Mouse (Mus musculus) monocyte, adult 2 months (primary cell): ENCODE results near the gene Bcar3.

ENCODE experiments used
- DNase-seq, 2 experiments: peaks; one replicate each; pipeline ENCODE4 v3.0.0; 2022; ENCODE audit warnings: low spot score in 2 of 2, low read depth in 1 of 2

Bcar3 gene

DNA sequence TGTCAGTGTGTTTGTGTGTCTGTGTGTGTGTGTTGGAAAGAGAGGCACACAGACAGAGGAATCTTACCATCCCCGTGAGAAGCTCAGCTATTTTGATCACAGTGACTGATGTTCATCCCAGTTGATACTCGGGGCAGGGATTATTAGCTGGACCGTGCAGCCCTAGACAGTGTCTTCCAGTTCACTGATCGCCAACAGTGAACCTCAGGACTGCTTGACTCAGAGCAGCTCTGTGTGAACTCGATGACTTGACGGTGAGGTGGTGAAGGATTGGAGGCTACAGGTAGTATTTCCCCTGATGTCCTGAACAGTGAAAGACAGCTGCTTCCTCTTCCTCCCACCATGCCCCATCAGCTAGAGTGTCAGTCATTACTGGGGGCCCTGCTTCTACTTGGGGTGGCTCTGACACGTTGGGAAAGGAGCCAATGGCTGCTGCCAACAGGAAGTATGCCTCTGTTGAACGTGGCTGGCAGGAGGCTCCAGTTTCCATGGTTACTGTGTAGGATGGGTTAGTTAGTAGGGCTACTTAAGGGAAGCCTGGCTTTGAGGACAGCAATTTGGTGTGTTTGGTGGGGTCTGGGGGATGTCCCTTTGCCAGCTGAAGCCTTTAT is 186.2 kb downstream of the Bcar3 start:
- DNase-seq: no peak

DNA sequence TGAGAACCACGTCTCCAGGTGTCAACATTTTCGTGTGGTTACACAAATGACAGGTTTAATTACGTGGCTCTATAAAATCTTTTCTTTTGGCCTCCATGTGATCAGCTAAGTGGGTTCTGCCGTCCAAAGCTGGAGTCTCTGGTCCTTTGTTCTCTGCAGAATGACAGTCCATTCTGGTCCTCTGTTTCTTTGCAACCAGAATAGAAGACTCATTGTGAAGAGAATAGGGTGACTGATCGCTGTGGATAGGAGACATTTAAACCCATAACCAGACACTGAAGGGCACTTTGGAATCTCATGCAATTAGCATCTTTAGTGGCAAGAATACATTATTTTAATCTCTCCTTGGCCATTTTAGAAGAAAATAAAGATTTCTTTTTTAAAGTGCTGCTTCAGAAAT is 187.1 kb downstream of the Bcar3 start:
- no peak for DNase-seq

DNA sequence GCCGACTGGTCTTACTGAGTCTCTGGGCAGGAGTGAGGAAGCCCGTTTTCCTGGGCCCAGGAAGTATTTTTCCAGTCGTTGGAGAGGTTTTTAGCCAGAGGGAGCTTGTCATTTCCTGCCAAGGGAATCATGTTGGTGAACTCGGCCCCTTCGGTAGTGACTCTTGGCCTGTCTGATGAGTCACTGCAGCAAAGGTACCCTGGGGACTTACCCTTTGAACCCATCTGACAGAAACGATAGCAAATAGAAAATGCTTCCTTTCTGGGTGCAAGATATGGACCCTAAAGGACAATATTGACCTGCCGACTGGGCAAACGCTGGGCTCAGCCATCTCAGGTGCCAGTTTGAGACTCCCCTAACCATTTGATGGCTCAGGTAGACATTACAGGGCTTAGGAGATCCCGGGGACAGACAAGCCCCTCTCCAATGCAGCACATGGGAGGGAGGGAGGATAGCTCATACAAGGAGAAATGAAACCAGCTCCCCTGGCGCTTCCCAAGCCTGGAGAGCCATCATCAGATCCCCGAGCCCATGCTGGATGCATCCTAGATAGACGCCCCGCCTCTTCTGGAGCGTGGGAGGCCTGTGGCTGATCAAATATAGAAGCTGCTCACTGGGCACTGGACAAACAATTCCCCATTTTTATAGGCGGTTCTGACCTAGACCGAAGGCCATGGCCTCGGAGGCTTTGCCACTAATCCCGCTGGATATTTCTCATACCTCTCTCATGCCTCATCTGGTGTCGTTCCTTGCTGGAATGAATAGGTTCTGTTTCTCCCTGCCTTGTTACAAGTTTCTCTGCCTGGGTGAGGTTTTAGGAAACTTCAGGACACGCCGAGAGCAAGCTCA is 188.2 kb downstream of the Bcar3 start:
- no peak for DNase-seq

DNA sequence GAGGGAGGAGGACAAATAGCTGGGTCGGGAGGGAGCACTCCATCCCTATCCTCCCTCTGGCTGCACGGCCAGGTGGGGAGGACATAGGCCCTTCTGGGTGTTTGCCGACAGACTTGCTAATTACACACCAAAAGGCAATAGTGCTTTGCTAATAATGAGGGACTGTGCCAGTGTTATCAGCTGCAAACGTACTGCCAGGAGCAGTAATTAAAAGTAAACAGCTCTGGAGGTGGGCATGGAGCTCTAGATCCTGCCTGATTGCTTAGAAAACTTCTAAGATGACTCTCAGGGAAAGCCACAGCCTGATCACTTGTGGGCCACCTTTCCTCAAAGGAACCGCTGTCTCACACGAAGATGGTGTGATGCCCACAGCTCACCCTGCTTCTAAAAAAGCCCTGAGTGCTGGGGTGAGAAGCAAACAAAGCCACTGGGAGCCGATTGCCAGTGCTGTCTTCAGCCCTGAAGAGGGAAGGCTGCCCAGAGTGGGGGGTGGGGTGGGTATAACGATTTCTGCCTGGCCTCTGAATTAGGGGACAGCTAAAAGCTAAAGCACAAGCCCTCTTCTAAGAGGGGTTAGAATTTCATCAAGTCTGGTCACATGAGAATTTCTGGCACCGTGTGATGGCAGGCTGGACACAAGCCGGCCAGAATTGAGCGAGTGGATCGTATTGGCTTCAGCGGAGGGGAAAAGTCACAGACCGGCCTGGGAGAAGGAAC is 189.3 kb downstream of the Bcar3 start:
- no peak for DNase-seq

DNA sequence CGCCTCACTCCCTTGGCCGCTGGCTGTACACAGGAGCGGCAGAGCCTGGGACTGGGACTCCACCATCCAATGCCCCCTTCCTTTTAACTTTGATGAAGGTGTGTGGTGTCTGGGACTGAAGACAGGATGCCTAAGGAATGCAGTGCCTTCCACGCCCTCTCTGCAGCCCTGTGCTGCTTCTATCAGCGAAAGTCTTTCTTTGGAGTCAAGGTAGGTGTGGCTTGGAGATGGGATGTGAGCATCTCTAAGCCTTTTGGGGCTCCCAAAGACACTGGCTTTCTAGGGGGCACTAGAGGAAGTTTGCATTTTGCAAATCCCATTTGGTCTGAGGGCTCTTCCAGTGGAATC is 189.8 kb downstream of the Bcar3 start:
- DNase-seq: no peak

DNA sequence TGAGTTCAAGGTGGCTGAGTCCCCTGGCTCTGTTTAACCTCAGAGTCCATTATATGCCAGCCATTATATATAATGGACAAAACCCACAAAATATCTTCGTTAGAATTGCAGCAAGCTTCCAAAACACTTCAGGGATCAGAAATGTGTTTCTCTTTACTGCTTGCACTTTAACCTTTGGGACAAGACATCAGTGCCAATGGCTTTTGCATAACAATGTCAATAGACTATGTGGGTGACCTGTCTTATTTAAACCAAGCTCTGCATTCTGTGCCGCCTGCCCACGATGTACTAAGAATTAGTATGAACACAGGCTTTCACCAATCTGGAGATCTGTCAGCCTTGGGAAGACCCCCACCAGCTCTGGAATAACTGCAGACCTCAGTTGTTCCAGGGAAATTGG is 190.4 kb downstream of the Bcar3 start:
- no peak for DNase-seq

DNA sequence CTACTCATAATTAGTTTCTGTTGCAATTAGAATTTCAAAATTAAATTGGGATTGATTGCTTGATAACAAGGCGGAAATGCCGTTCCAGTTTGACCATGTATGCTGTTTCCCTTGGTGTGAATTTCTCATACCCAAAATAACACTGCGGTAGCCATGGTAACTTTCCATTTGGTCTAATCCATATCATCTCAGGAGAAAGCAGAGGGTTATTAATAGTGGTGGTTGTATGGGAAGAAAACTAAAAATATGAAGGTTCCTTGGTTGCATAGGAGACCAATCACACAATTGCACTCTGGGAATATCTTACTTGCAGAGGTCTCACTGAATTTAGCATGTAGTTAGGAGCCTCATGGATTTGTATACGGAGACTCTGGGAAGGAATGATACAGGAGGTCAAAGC is 191.8 kb downstream of the Bcar3 start:
- DNase-seq: no peak

DNA sequence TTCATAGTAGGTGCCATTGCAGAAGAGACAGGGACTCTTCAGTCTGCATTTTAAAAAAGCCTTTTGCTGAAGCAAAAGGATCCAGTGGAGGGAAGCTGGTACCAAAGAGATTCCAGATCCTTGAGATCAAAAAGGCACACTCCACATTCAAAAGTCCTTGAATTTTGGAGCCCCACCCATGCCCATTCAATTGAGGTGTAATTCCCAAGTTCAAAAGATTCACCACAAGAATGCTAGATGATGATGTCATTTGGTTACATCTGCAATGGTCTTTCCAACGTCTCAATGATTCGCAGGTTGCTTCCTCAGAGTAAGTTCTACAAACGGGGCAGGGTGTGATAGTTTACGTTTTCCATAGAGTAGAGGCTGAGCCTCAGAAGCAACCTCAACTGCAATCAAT is 192.3 kb downstream of the Bcar3 start:
- DNase-seq: no peak

DNA sequence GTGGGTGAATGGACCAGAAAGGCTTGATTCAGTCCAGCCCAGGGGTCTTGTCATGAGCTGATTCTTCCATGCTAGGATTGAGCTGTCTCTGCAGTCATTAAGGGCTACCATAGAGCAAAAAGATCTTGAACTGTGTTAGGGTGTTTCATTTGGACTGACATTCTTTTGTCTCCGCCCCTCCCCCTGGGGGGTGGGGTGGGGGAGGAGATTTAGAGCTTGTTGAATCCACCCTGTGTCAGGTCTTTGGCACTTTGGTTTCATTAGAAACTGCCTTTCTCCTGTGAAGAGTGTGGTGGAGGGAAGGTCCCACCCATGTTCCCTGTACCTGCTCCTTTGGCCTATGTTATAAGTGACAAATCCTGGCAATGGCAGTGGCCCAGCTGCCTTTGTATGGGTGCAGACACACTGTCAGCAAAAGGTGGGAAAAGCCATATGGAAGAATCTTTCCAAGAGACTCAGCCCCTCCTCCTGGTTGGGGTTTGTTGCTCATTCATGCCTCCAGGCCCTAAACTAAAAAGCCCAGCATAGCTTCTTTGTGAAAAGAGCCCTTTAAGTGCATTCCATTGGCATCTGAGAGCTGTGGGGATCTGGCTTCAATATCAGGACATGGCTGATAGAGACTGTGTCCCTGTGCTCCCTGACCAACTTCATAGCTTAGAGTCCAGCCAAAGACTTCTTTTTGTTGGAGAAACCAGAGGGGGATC is 194.3 kb downstream of the Bcar3 start:
- DNase-seq: no peak

DNA sequence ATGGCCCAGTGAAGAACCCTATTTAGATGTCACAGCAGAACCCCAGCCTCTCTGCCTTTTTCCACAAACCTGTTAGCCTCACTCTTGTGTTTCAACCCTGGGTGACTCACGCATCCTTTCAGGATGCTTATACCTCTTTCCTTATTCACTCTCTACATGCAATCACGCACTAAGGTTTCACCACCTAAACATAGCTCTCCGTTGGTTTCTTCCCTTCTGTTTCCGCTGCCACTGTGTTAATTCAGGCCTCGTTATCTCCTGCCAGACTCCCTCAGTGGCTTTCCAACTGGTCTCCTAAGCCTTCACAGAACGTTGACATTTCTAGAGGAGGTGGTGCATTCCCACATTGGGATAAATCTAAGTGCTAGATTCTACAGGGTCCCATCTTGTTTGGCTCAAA is 196.6 kb downstream of the Bcar3 start:
- DNase-seq: no peak

DNA sequence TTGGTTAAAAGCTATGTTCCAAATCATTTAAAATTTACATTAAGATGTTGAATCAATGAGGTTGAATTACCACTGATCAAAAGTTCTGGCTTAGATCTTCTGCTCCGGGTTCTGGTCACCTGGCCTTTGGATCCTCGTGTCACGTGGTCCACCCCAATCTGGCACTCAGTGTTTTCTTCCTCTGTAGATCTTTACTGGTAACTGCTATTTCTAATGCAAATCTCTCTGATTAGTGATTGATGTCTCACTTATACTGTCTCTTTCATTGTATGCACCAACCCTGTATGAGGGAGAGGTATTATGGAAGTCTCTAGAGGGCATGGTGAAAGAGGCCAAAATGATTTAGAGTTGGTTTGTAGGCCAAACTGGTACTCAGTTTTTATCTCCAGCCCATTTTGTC is 198.1 kb downstream of the Bcar3 start:
- DNase-seq: no peak

DNA sequence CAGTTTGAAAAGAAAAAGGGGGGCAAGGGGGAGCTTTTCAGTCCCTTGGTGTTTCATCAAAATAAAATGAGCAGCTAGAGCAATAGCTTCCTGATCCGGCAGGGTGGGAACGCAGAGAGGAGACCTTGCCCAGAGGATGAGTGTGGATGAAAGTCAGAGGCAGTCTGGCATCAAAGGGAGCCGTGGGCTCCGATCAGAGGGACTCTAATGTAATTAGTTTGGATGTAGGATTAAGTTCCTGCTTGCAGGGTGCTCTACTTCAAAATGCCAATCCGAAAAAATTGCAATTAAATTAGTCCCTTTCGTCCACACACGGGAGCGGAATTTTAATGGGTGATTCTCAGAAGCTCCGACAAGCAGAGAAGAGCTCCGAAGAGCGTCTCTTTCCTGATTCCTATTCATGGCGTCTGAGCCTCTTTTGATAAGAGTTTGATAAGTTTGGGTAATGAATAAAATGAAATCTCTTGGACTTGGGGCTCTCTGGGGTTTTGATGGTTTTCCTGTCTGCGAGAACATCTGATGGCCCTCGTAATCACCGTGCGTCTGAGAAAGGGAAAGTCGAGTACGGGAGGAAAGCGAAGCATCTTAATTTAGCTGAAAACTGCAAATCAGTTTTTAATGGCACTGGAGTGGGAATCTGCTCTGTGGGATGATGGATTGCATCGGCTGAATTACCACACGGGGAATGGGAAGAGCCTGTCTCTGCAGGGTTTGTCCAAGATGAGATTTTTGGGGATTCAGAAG is 199.1 kb downstream of the Bcar3 start:
- DNase-seq: no peak

DNA sequence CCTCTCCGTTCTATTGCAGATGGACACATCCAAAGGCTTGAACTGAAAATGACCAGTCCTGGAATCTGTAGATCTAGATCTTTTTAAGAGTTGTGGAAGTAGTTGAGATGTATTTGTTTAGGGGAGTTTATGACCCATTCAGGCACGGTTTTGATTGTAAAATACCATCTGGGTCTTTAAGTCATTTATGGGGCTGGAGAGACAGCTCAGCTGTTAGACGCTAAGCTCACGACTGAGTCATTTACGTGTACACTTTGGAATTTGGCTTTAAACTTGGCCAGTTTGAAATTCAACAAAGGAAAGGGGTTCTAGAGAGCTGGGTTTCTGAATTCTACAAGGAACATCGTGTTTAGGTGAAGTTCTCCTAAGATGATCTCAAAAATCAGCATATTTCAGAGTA is 200.8 kb downstream of the Bcar3 start:
- no peak for DNase-seq

DNA sequence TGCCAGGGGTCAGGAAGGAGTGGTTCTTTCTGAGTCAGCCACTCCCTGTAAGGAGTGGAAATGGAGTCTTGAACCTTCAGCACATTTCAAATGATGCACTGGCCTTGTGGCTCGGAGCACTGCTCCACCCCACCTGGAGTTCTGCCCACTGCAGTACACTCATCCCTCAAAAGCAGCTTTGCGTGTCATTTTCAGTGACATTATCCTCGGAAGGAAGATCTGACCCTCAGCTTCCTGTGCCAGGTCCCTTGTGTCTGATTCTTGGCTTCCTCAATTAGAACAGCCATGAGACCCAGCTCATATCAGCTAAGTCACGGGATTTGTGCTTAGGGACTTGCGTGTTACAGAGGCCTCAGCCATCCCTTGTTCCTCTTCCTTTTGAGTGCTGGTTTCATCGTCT is 203.9 kb downstream of the Bcar3 start:
- no peak for DNase-seq

DNA sequence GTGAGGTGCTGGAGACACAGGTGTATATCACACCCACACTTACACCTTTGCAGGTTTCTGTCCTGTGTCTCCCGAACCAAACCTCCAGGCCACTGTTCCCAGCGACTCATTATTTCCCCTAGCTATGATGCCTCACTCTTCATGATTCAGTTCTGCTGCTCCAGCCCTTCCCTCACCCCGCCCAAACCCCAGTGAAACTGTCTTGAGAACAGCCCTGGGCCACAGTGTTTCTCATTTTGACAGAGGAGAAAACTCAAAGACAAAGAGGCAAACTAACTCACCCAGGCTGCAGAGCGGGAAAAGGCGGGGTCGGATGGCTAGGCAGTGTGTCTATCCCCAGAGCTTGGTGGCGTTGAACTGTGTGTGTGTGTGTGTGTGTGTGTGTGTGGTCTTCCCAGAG is 204.6 kb downstream of the Bcar3 start:
- no peak for DNase-seq

DNA sequence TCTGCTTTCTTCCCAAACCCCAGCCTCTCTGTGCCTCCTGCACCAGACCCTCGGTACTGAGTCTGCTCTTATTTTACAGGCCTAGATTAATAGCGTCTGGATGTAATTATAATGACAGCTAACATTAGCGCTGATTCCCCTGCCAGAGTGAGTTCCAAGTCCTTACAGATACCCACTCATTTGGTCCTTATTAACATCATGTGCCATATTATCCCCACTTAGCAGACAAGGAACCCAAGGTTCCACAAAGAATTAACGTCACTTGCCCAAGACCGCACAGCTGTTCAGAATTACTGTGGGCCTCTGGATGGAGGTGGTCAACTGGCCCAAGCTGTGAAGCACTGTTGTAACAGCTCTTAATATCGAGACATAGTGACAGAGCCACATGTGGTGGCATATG is 205.7 kb downstream of the Bcar3 start:
- no peak for DNase-seq

DNA sequence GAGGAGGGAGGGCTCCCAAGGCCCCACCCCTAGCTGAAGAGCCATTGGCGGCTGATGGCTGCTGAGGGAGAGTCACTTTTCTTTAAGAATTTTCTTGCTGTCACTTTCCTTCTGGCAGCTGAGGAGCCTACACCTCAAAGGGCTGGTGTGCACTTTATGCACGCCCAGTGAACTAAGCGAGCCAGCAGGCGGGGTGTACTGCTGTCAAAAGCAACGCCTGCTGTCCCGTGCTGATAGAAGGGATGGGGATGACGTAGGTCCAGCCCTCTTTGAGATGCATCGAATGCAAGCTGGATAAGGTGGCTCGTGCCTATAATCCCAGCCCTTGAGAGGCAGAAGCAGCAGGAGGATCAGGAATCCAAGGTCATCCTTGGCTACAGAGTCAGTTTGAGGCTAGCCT is 207.0 kb downstream of the Bcar3 start:
- DNase-seq: no peak

DNA sequence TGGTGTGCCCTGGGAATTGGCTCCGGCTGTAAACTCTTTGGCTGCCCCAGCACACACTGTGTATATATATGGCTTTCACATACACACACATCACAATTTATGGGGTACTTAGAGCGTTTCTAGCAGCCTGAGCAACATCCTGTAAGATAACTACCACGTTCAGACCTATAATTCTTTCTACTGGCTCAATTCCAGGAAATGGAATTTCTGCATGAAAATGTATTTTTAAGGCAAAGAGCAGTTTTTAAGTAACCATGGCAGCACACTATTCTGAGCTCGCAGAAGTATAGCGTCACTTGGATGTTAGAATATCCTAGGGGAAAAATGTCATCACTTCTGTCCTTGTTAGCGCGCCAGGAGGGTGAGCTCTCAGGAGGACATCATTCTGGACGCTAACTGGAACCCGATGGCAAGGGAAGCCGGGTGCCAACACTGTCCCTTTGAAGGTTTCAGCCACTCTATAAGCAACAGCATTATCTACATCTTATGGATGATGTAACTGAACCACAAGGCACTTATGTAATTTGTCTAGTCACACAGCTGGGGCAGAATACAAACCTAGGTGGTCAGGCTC is 212.5 kb downstream of the Bcar3 start:
- DNase-seq: no peak

DNA sequence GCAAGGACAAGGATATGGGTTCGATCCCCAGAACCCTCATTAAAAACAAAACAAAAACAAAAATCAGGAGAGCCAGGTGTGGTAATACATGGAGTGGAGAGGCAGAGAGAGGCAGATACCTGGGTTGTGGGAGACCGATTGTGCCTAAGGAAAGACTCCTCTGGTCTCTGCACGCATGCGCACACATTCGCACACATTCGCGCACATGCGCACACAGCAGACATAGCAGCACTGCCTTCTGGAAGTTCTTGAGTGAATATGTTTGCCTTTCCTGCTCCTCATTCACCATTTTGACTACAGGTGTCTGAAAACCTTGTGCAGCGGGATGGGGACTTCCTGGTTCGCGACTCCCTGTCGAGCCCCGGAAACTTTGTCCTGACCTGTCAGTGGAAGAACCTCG is 213.9 kb downstream of the Bcar3 start:
- DNase-seq: no peak

DNA sequence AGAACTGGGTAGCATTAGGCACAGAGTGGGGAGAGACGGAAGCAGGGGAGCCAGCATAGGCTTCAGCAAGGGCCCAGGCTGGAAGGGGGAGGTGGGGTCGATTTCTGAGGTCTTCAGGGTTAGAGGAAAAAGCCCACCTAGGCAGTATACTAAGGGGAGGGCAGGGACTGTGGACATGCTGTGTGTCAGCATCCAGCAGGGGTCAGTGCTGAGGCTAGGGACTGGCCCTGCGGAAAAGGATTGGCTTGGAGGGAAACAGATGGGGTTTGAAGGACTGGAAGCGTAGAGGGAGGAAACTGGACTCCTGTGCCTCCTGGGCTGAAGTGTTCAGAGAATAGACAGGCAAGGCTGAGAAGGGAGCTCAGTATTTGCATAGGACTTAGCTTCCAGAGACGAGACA is 215.1 kb downstream of the Bcar3 start:
- peak in 1 of 2 experiments; percentile 12 for DNase-seq
